Comparison of ENCODE assay signal across 7 mouse cellular contexts in the genomic region with DNA sequence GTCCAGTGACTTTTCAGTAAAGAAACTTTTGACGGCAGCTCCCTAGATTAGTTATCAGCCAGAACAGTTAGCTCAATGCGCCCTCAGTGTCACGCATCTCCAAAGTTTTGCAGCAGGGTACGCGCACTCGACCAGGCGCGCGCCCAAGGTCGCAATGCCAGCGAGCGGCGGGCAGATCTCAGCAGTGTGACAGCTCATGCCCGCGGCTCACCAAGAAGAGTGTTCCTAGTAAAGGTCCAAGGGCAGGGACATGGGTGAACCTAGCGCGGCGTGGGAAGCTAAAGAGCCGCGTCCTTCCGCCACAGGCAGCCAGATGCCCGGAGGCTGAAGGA. TPM values are rescaled to one million over a fixed set of nuclear protein-coding genes. Genes with fewer than 3 reads are reported as not detected.
DNase-seq lines count a peak whose midpoint lies in the region; ATAC-seq and TF ChIP-seq lines count a peak whose summit lies in the region.

No protein-coding gene starts in this region.

- WGBS in neural tube, embryonic 11.5 days, result under 1% methylated on average over 22 of the region's 22 CpGs
- WGBS in hindbrain, embryonic 10.5 days, result under 1% methylated on average over 22 of the region's 22 CpGs

- H3K4me2 ChIP-seq in neural tube, embryonic 11.5 days (ENCODE audit: low read depth), result peak overlapping the region; percentile 76

- DNase-seq in neural tube, embryonic 11.5 days (ENCODE audit: low spot score), result no peak
- no peak for DNase-seq in neural tube, embryonic 10.5 days (ENCODE audit: extremely low spot score, low spot score)
- DNase-seq in hindbrain, embryonic 10.5 days (ENCODE audit: low spot score), result no peak
- no peak for DNase-seq in urinary bladder, postnatal 14 days (ENCODE audit: low spot score)
- DNase-seq in layer of hippocampus, adult 9-10 months (ENCODE audit: low spot score), result no peak

- peak overlapping the region; percentile 72 for H3K4me3 ChIP-seq in neural tube, embryonic 11.5 days (ENCODE audit: low read depth, low read length)
- peak overlapping the region; percentile 65 for H3K4me3 ChIP-seq in bone marrow macrophage, adult 2 months (ENCODE audit: insufficient read depth, low read length)
- H3K4me3 ChIP-seq in hindbrain, embryonic 10.5 days, result peak overlapping the region; percentile 90

- TF ChIP-seq POLR2A in bone marrow macrophage, adult 2 months (IDR thresholded peaks at IDR 0.05; ENCODE audit: borderline replicate concordance, low read depth, low read length), result no peak

- no peaks in the 10 kb centered on the region for H3K9me3 ChIP-seq in neural tube, embryonic 11.5 days (ENCODE audit: control insufficient read depth, low read length)
- H3K9me3 ChIP-seq in hindbrain, embryonic 10.5 days, result no peaks in the 10 kb centered on the region

- 0 out of 2 replicates have a peak overlapping the region, but pooled peaks have one; percentile 61 for H3K27ac ChIP-seq in neural tube, embryonic 11.5 days (ENCODE audit: low read depth, low read length)
- H3K27ac ChIP-seq in bone marrow macrophage, adult 2 months (ENCODE audit: insufficient read depth, low read depth, low read length), result peak overlapping the region; percentile 41
- H3K27ac ChIP-seq in hindbrain, embryonic 10.5 days, result peak overlapping the region; percentile 97

- peak; percentile 72 for ATAC-seq in neural tube, embryonic 11.5 days (ENCODE audit: insufficient read depth, low FRiP score, low TSS enrichment)
- peak; percentile 66 for ATAC-seq in megakaryocyte-erythroid progenitor cell, adult 5-6 weeks (replicated peaks; ENCODE audit: low FRiP score, low TSS enrichment, poor library complexity, severe bottlenecking)

- no peak for TF ChIP-seq CTCF in bone marrow macrophage, adult 2 months (IDR thresholded peaks at IDR 0.05; ENCODE audit: low read depth, low read length)

- peaks cover 3% of the 10 kb centered on the region; the same call in 1 of the 2 replicates for H3K4me1 ChIP-seq in neural tube, embryonic 11.5 days (ENCODE audit: control insufficient read depth, insufficient read depth, low read length)
- H3K4me1 ChIP-seq in bone marrow macrophage, adult 2 months (ENCODE audit: control insufficient read depth, insufficient read depth, low read length), result peaks cover 13% of the 10 kb centered on the region
- H3K4me1 ChIP-seq in hindbrain, embryonic 10.5 days (replicated peaks), result peaks cover 19% of the 10 kb centered on the region

- H3K36me3 ChIP-seq in neural tube, embryonic 11.5 days (ENCODE audit: control insufficient read depth, insufficient read depth, low read length), result no peaks in the 10 kb centered on the region
- peaks cover 40% of the 10 kb centered on the region for H3K36me3 ChIP-seq in hindbrain, embryonic 10.5 days

- H3K27me3 ChIP-seq in neural tube, embryonic 11.5 days (ENCODE audit: control insufficient read depth, insufficient read depth, low read length), result no peaks in the 10 kb centered on the region
- no peaks in the 10 kb centered on the region for H3K27me3 ChIP-seq in hindbrain, embryonic 10.5 days (ENCODE audit: insufficient read depth, poor library complexity, severe bottlenecking)

- H3K9ac ChIP-seq in neural tube, embryonic 11.5 days (ENCODE audit: low read length), result peak overlapping the region; percentile 46

RNA-seq across cellular contexts. Expression of gene Cmc2, which starts 0.3 kb away (rescaled TPM):
- 66.9 and 68.8 TPM in 2 replicates for polyA plus RNA-seq in neural tube, embryonic 11.5 days (2014; fragmentation: Nextera tagmentation; extraction: Ambion mirVana)
- polyA plus RNA-seq in bone marrow macrophage, adult 2 months (2012; ENCODE audit: insufficient read depth, insufficient read length, missing spikeins), result 35.8 and 43.9 TPM in 2 replicates
- 79.5 and 79.7 TPM in 2 replicates for polyA plus RNA-seq in hindbrain, embryonic 10.5 days (2016; fragmentation: Nextera tagmentation; extraction: Ambion mirVana)
- 45.4 and 48.0 TPM in 2 replicates for total RNA-seq in megakaryocyte-erythroid progenitor cell, adult 5-6 weeks (2014; fragmentation: Nextera tagmentation)
- 51.6 and 53.3 TPM in 2 replicates for total RNA-seq in megakaryocyte-erythroid progenitor cell, adult 5-6 weeks (2017)

RNA-seq across cellular contexts. Expression of gene Cenpn, which starts 0.6 kb away (rescaled TPM):
- 42.6 and 47.6 TPM in 2 replicates for polyA plus RNA-seq in neural tube, embryonic 11.5 days (2014; fragmentation: Nextera tagmentation; extraction: Ambion mirVana)
- polyA plus RNA-seq in bone marrow macrophage, adult 2 months (2012; ENCODE audit: insufficient read depth, insufficient read length, missing spikeins), result 14.0 and 16.1 TPM in 2 replicates
- polyA plus RNA-seq in hindbrain, embryonic 10.5 days (2016; fragmentation: Nextera tagmentation; extraction: Ambion mirVana), result 48.3 and 62.6 TPM in 2 replicates
- 48.4 and 59.1 TPM in 2 replicates for total RNA-seq in megakaryocyte-erythroid progenitor cell, adult 5-6 weeks (2014; fragmentation: Nextera tagmentation)
- 44.1 and 44.8 TPM in 2 replicates for total RNA-seq in megakaryocyte-erythroid progenitor cell, adult 5-6 weeks (2017)

RNA-seq across cellular contexts. Expression of gene Atmin, which starts 22.2 kb away (rescaled TPM):
- 18.9 and 20.6 TPM in 2 replicates for polyA plus RNA-seq in neural tube, embryonic 11.5 days (2014; fragmentation: Nextera tagmentation; extraction: Ambion mirVana)
- polyA plus RNA-seq in bone marrow macrophage, adult 2 months (2012; ENCODE audit: insufficient read depth, insufficient read length, missing spikeins), result 15.9 and 18.9 TPM in 2 replicates
- polyA plus RNA-seq in hindbrain, embryonic 10.5 days (2016; fragmentation: Nextera tagmentation; extraction: Ambion mirVana), result 13.8 and 16.0 TPM in 2 replicates
- 15.5 and 19.7 TPM in 2 replicates for total RNA-seq in megakaryocyte-erythroid progenitor cell, adult 5-6 weeks (2014; fragmentation: Nextera tagmentation)
- 10.9 and 18.4 TPM in 2 replicates for total RNA-seq in megakaryocyte-erythroid progenitor cell, adult 5-6 weeks (2017)

RNA-seq across cellular contexts. Expression of gene 1700030J22Rik, which starts 57.8 kb away (rescaled TPM):
- polyA plus RNA-seq in neural tube, embryonic 11.5 days (2014; fragmentation: Nextera tagmentation; extraction: Ambion mirVana), result 2.8 and 3.4 TPM in 2 replicates
- polyA plus RNA-seq in bone marrow macrophage, adult 2 months (2012; ENCODE audit: insufficient read depth, insufficient read length, missing spikeins), result 1.1 and 1.7 TPM in 2 replicates
- polyA plus RNA-seq in hindbrain, embryonic 10.5 days (2016; fragmentation: Nextera tagmentation; extraction: Ambion mirVana), result 2.8 and 4.2 TPM in 2 replicates
- total RNA-seq in megakaryocyte-erythroid progenitor cell, adult 5-6 weeks (2014; fragmentation: Nextera tagmentation), result 0.64 TPM in 1 of 2 replicates, not detected in the other
- 0.38 TPM in 1 of 2 replicates, not detected in the other for total RNA-seq in megakaryocyte-erythroid progenitor cell, adult 5-6 weeks (2017)

Comparison
In these comparisons a context has a peak if more than half of its experiments do, and no peak if none do; other contexts are left out.
1. H3K27ac ChIP-seq: peak in every context shown above with its lines; median percentile 97 in hindbrain, embryonic 10.5 days; 61 in neural tube, embryonic 11.5 days; 41 in bone marrow macrophage, adult 2 months.